Mouse (Mus musculus): ENCODE data around the gene Rpn2. TPM values are rescaled to one million over a fixed set of nuclear protein-coding genes. Genes with fewer than 3 reads are reported as not detected.

Rpn2 gene
- polyA plus RNA-seq (2014; fragmentation: Illumina TruSeq; extraction: RNeasy Lipid Tissue Mini Kit (QIAGEN cat#74804); ENCODE audit: low read depth, low replicate concordance): 352 TPM

DNA sequence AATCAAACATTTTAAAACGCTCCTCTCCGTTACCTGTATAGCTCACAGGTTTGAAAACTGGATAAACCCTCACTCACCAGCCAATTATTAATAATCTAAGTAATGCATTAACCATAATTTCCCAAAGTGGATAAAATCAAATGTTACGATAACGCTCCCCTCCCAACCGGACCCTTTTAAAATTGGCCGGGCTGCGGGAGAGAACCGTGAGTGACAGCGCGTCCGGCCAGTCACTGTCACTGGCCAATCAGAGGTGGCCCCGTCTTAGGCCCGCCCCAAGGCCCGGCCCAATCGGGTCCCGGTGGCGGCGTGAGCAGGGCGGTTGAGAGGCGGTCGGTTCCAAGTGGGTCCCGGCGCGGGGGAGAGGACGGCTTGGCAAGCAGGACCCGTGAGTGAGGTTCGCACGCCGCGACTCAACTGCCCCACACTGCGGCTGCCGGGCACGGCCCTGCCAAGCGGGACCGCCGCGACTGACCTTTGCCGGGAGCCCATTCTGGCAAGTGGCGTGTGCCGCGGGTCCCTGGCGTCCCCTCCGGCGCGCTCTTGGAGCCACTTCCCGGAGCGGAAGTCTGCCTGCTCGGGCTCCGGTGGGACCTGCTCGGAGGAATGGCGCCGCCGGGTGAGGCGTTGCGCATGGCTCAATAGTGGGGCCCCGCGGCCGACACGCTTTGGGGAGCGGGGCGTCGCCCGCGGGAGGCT, at the start of gene Rpn2:
Rpn2 (plus strand) TSS at position 301 of the 699 bp plus-strand sequence.

DNA sequence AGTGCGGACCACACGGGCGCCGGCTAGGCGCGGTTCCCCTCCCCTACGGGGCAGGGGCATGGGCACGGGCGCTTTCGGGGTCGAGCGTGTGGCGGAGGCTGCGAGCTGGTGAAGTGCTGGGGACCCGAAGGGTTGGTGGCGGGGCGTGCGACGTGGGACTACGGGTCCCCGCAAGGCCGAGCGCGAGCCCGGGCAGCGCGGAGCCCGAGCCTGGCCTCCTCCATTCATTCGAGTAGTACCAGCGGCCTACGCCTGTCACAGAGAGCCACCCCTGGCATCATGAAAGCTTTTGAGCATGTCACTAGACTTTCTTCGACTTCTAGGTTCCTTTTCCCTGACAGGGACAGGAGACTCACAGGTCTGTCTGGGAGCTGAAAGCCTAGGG, 591 bp downstream of the Rpn2 start, which contains the start of gene Mroh8:
Mroh8 (minus strand) TSS at position 134 of the 385 bp plus-strand sequence.

DNA sequence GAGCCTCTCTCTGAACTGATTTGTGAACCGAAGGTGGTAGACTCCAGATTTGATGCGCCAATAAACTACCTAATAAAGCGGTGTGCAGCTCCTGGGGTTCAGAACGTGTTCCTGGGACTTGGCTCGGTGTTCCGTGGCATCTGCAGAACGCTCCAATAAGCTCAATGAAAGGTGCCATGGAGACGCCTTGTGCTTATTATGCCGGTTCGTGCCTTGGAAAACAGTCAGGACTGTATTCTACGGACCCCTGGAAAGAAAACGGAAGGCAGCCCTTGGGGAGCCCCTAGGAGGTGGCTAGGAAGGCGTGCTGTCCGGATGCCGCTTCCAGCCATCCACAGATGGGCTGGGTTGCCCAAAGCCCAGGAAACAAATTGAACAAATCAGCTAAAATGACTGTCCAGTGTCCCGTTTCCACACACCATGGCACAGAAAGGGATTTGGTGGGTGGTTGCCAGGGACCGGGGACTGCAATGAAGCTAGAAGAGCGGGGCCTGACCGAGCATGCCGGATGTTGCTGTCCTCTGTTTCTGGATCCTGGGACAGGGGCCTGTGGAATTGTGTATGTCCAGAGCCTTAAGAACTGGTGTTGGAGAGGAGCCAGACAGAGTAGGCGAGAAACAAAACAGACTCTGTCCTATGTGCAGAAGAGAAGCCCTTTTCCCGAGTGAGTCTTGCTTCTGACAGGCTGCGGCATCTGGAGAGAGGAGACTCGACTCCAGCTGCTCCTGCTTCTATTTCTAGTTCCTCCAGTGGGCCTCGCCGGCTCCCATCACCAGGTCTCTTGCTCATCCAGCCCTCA, 68.7 kb downstream of the Rpn2 start, which contains the start of gene Ghrh:
Ghrh (minus strand) TSS at position 146 of the 799 bp plus-strand sequence.

DNA sequence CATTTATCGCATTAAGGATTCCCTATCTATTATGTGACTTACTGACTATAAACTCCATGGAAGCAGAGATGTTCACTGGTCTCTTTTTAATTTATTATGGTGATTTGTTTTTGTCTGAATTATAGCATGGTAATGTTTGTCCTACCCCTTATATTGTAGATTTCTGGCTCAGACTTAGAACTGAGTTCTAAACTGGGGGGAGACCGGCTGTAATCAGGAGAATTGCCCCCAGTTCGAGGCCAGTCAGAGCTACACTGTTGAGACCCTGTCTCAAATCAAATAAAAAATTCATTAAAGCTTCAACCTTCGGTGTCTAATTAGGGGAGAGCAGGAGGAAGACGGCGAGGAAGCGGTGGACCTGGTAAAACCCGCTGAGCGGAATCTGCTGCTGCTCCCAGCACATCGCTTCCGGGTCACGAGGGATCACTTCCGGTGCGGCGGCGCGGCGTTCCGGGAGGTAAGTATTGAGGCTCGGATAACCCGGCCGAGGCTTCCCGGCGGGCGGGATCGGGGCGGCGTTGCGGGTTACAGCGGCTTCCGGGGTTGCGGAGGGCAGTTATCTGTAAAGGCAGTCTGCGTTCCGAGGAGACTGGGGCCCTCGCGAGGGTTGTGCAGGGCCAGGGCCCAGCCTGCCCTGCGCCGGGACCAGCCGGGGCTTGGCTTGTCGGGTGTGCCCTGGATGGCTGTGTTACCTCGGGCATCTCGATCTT, 88.5 kb downstream of the Rpn2 start, which contains the start of gene Manbal:
Manbal (plus strand) TSS at position 411 of the 710 bp plus-strand sequence.

Other genes starting within 250 kb of the Rpn2 start
- gene Soga1, start 199.8 kb upstream of the Rpn2 start, polyA plus RNA-seq (2014; fragmentation: Illumina TruSeq; extraction: RNeasy Lipid Tissue Mini Kit (QIAGEN cat#74804); ENCODE audit: low read depth, low replicate concordance): 7.0 TPM
- not detected for gene Tldc2, start 192.0 kb upstream of the Rpn2 start, polyA plus RNA-seq (2014; fragmentation: Illumina TruSeq; extraction: RNeasy Lipid Tissue Mini Kit (QIAGEN cat#74804); ENCODE audit: low read depth, low replicate concordance)
- gene Samhd1, start 143.8 kb upstream of the Rpn2 start, polyA plus RNA-seq (2014; fragmentation: Illumina TruSeq; extraction: RNeasy Lipid Tissue Mini Kit (QIAGEN cat#74804); ENCODE audit: low read depth, low replicate concordance): 47.1 TPM
- gene Rbl1, start 74.5 kb upstream of the Rpn2 start, polyA plus RNA-seq (2014; fragmentation: Illumina TruSeq; extraction: RNeasy Lipid Tissue Mini Kit (QIAGEN cat#74804); ENCODE audit: low read depth, low replicate concordance): 7.3 TPM
- 1.6 TPM for gene Mroh8, start 532 bp downstream of the Rpn2 start, polyA plus RNA-seq (2014; fragmentation: Illumina TruSeq; extraction: RNeasy Lipid Tissue Mini Kit (QIAGEN cat#74804); ENCODE audit: low read depth, low replicate concordance)
- not detected for gene Ghrh, start 68.5 kb downstream of the Rpn2 start, polyA plus RNA-seq (2014; fragmentation: Illumina TruSeq; extraction: RNeasy Lipid Tissue Mini Kit (QIAGEN cat#74804); ENCODE audit: low read depth, low replicate concordance)
- gene Manbal, start 88.6 kb downstream of the Rpn2 start, polyA plus RNA-seq (2014; fragmentation: Illumina TruSeq; extraction: RNeasy Lipid Tissue Mini Kit (QIAGEN cat#74804); ENCODE audit: low read depth, low replicate concordance): 51.1 TPM
- 23.5 TPM for gene Src, start 139.4 kb downstream of the Rpn2 start, polyA plus RNA-seq (2014; fragmentation: Illumina TruSeq; extraction: RNeasy Lipid Tissue Mini Kit (QIAGEN cat#74804); ENCODE audit: low read depth, low replicate concordance)

Measured in adipose tissue, adult 10 weeks (tissue).